Mouse (Mus musculus) thymus, adult 2 months (tissue): ENCODE measurements around the gene Hist2h2aa2.

Experiments used
- CTCF ChIP-seq: fragments of 200-500 bp; IDR thresholded peaks from 2 replicates; pipeline ENCODE4 v1.5.1; 2012; ENCODE audit warnings: mild to moderate bottlenecking, control low read depth, low read length, moderate library complexity, borderline replicate concordance; ENCODE audit not compliant: control insufficient read depth, poor library complexity, insufficient read depth; ENCODE audit errors: extremely low read depth
- POLR2A ChIP-seq: fragments of 200-500 bp; IDR thresholded peaks from 2 replicates; pipeline ENCODE4 v1.6.1; 2012; ENCODE audit warnings: mild to moderate bottlenecking, low read length, control low read depth, moderate library complexity; ENCODE audit not compliant: control insufficient read depth, poor library complexity, insufficient read depth; ENCODE audit errors: extremely low read depth

DNA sequence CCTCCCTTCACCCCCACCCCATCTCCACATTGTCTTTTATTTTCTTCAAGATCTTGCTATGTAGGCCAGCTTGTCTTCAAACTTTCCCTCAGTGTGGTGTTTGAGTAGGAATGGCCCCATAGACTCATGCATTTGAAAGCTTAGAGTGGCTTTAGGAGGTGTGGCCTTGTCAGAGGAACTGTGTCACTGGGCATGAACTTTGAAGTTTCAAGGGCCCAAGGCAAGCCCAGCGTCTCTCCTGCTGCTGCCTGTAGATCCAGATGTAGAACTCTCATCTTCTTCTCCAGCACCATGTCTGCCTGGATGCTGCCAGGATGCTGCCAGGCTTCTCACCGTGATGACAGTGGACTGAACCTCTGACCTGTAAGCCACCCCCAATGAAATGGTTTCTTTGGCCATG lies 11.2 kb downstream of the Hist2h2aa2 start:
- TF ChIP-seq POLR2A (no peak), CTCF (no peak)
